Mouse (Mus musculus): ENCODE results near the gene Als2cl. TPM values are rescaled to one million over a fixed set of nuclear protein-coding genes. Genes with fewer than 3 reads are reported as not detected.

The Als2cl gene
- polyA plus RNA-seq, 1 experiment from 2014 or later: 3.7 TPM

- Histone ChIP-seq H3K9me3 (no peaks in the 10 kb centered on the region), H3K27ac (no peak overlapping the region), H3K9ac (no peak overlapping the region), H3K27me3 (no peaks in the 10 kb centered on the region), H3K4me2 (no peak overlapping the region), H3K4me1 (no peaks in the 10 kb centered on the region), H3K4me3 (no peak overlapping the region), H3K36me3 (no peaks in the 10 kb centered on the region)
- ATAC-seq (ENCODE audit: insufficient number of reproducible peaks, low FRiP score, low TSS enrichment, low read depth): no peak
- 88% methylated on average over 12 of the region's 12 CpGs for WGBS
Observed at GRCm38 (mm10) chr9:110933850-110934437, 54.3 kb downstream of the Als2cl start.

- H3K9me3 ChIP-seq: no peaks in the 10 kb centered on the region
- WGBS: 79% methylated on average over 7 of the region's 7 CpGs
Observed at GRCm38 (mm10) chr9:110935941-110936340, 56.3 kb downstream of the Als2cl start.

GRCm38 (mm10) chr9:110937506-110938490 lies 58.1 kb downstream of the Als2cl start:
- Histone ChIP-seq H3K36me3 (no peaks in the 10 kb centered on the region), H3K4me2 (no peak overlapping the region), H3K4me1 (no peaks in the 10 kb centered on the region), H3K27ac (no peak overlapping the region), H3K9me3 (no peaks in the 10 kb centered on the region), H3K9ac (no peak overlapping the region), H3K27me3 (no peaks in the 10 kb centered on the region), H3K4me3 (no peak overlapping the region)
- no peak for ATAC-seq (ENCODE audit: insufficient number of reproducible peaks, low FRiP score, low TSS enrichment, low read depth)
- WGBS: 70% methylated on average over 12 of the region's 12 CpGs

More at GRCm38 (mm10) chr9:110935941-110936340, 56.3 kb downstream of the Als2cl start:
- no peaks in the 10 kb centered on the region for H3K4me1 ChIP-seq
- H3K4me2 ChIP-seq: no peak overlapping the region
- H3K27me3 ChIP-seq: no peaks in the 10 kb centered on the region
- ATAC-seq (ENCODE audit: insufficient number of reproducible peaks, low FRiP score, low TSS enrichment, low read depth): no peak
- no peak overlapping the region for H3K9ac ChIP-seq
- H3K36me3 ChIP-seq: no peaks in the 10 kb centered on the region
- H3K4me3 ChIP-seq: no peak overlapping the region
- H3K27ac ChIP-seq: no peak overlapping the region

GRCm38 (mm10) chr9:110944265-110944664 lies 64.6 kb downstream of the Als2cl start:
- no peak for ATAC-seq (ENCODE audit: insufficient number of reproducible peaks, low FRiP score, low TSS enrichment, low read depth)
- Histone ChIP-seq H3K4me3 (no peak overlapping the region), H3K27ac (no peak overlapping the region), H3K9me3 (no peaks in the 10 kb centered on the region), H3K36me3 (no peaks in the 10 kb centered on the region), H3K4me1 (peaks cover 23% of the 10 kb centered on the region), H3K4me2 (no peak overlapping the region), H3K9ac (no peak overlapping the region), H3K27me3 (peaks cover 43% of the 10 kb centered on the region)
- WGBS: 33% methylated on average over 13 of the region's 13 CpGs

GRCm38 (mm10) chr9:110945343-110945742 lies 65.7 kb downstream of the Als2cl start:
- H3K27ac ChIP-seq: no peak overlapping the region
- ATAC-seq (ENCODE audit: insufficient number of reproducible peaks, low FRiP score, low TSS enrichment, low read depth): no peak
- no peaks in the 10 kb centered on the region for H3K9me3 ChIP-seq
- 12% methylated on average over 18 of the region's 18 CpGs for WGBS
- 0 out of 2 replicates have a peak overlapping the region, but pooled peaks have one; percentile 20 for H3K4me2 ChIP-seq
- no peaks in the 10 kb centered on the region for H3K36me3 ChIP-seq
- H3K9ac ChIP-seq: no peak overlapping the region
- H3K4me1 ChIP-seq: peaks cover 23% of the 10 kb centered on the region
- H3K27me3 ChIP-seq: peaks cover 43% of the 10 kb centered on the region
- no peak overlapping the region for H3K4me3 ChIP-seq

- peaks cover 23% of the 10 kb centered on the region for H3K4me1 ChIP-seq
- peaks cover 43% of the 10 kb centered on the region for H3K27me3 ChIP-seq
- H3K27ac ChIP-seq: no peak within 1 kb of the TSS
- WGBS: 7% methylated on average over 11 of the region's 11 CpGs
- no peaks in the 10 kb centered on the region for H3K9me3 ChIP-seq
- H3K9ac ChIP-seq: no peak within 1 kb of the TSS
- 0 out of 2 replicates have a peak within 1 kb of the TSS, but pooled peaks have one; percentile 20 for H3K4me2 ChIP-seq
- H3K36me3 ChIP-seq: no peaks in the 10 kb centered on the region
- no peak for ATAC-seq (ENCODE audit: insufficient number of reproducible peaks, low FRiP score, low TSS enrichment, low read depth)
- H3K4me3 ChIP-seq: no peak within 1 kb of the TSS
Observed at GRCm38 (mm10) chr9:110945926-110946325, 66.3 kb downstream of the Als2cl start, which contains the start of gene Tdgf1. TSS of gene Tdgf1 (minus strand) at chr9:110946158.

- Histone ChIP-seq H3K9ac (no peak overlapping the region), H3K4me2 (no peak overlapping the region), H3K36me3 (no peaks in the 10 kb centered on the region), H3K4me3 (no peak overlapping the region), H3K27me3 (peaks cover 43% of the 10 kb centered on the region), H3K27ac (no peak overlapping the region), H3K4me1 (peaks cover 23% of the 10 kb centered on the region), H3K9me3 (no peaks in the 10 kb centered on the region)
- WGBS: 18% methylated on average over 20 of the region's 20 CpGs
- ATAC-seq (ENCODE audit: insufficient number of reproducible peaks, low FRiP score, low TSS enrichment, low read depth): no peak
Observed at GRCm38 (mm10) chr9:110946548-110947044, 66.9 kb downstream of the Als2cl start.

- Histone ChIP-seq H3K9ac (no peak overlapping the region), H3K4me3 (no peak overlapping the region), H3K4me1 (peaks cover 23% of the 10 kb centered on the region), H3K27me3 (peaks cover 48% of the 10 kb centered on the region), H3K4me2 (no peak overlapping the region), H3K36me3 (no peaks in the 10 kb centered on the region), H3K9me3 (no peaks in the 10 kb centered on the region), H3K27ac (no peak overlapping the region)
- no peak for ATAC-seq (ENCODE audit: insufficient number of reproducible peaks, low FRiP score, low TSS enrichment, low read depth)
- 29% methylated on average over 6 of the region's 6 CpGs for WGBS
Observed at GRCm38 (mm10) chr9:110947261-110947661, 67.6 kb downstream of the Als2cl start.

- H3K36me3 ChIP-seq: no peaks in the 10 kb centered on the region
- no peaks in the 10 kb centered on the region for H3K9me3 ChIP-seq
- H3K27ac ChIP-seq: no peak overlapping the region
- no peak overlapping the region for H3K9ac ChIP-seq
- peaks cover 54% of the 10 kb centered on the region for H3K27me3 ChIP-seq
- no peak overlapping the region for H3K4me3 ChIP-seq
- 48% methylated on average over 6 of the region's 6 CpGs for WGBS
- no peak overlapping the region for H3K4me2 ChIP-seq
- peaks cover 23% of the 10 kb centered on the region for H3K4me1 ChIP-seq
- no peak for ATAC-seq (ENCODE audit: insufficient number of reproducible peaks, low FRiP score, low TSS enrichment, low read depth)
Observed at GRCm38 (mm10) chr9:110947900-110948299, 68.2 kb downstream of the Als2cl start.

GRCm38 (mm10) chr9:110948813-110949310 lies 69.2 kb downstream of the Als2cl start:
- Histone ChIP-seq H3K27ac (no peak overlapping the region), H3K36me3 (no peaks in the 10 kb centered on the region), H3K27me3 (peaks cover 62% of the 10 kb centered on the region), H3K9me3 (no peaks in the 10 kb centered on the region), H3K4me2 (no peak overlapping the region), H3K4me3 (no peak overlapping the region), H3K4me1 (peaks cover 29% of the 10 kb centered on the region), H3K9ac (no peak overlapping the region)
- 53% methylated on average over 8 of the region's 8 CpGs for WGBS
- ATAC-seq (ENCODE audit: insufficient number of reproducible peaks, low FRiP score, low TSS enrichment, low read depth): no peak

GRCm38 (mm10) chr9:110950109-110950508 lies 70.4 kb downstream of the Als2cl start:
- Histone ChIP-seq H3K27me3 (peaks cover 62% of the 10 kb centered on the region), H3K4me2 (no peak overlapping the region), H3K9ac (no peak overlapping the region), H3K4me1 (peaks cover 27% of the 10 kb centered on the region), H3K4me3 (no peak overlapping the region), H3K36me3 (no peaks in the 10 kb centered on the region), H3K27ac (no peak overlapping the region), H3K9me3 (no peaks in the 10 kb centered on the region)
- WGBS: 91% methylated on average over 3 of the region's 3 CpGs
- no peak for ATAC-seq (ENCODE audit: insufficient number of reproducible peaks, low FRiP score, low TSS enrichment, low read depth)
